Mouse (Mus musculus) embryonic facial prominence, embryonic 10.5 days (tissue): ENCODE data around the gene Pdik1l. TPM values are rescaled to one million over a fixed set of nuclear protein-coding genes. Genes with fewer than 3 reads are reported as not detected.
A peak's percentile ranks its signal among the peaks of the same experiment; 100 is the strongest.
"Not testable (repeated sequence)": the region's sequence is repeated elsewhere in the genome, so short reads cannot be mapped to it uniquely, and the experiment has no call there.

Source experiments
- DNase-seq: peaks from one replicate; pipeline ENCODE4 v3.0.0-alpha.2; 2017; ENCODE audit warnings: low spot score
- H3K27ac ChIP-seq: fragments of 300-500 bp; sonication (generic); replicated peaks from 2 replicates; pipeline ENCODE4 v1.5.1; 2016; ENCODE audit warnings: mild to moderate bottlenecking
- H3K27me3 ChIP-seq: fragments of 300-500 bp; sonication (generic); replicated peaks from 2 replicates; pipeline ENCODE4 v1.6.1; 2016; ENCODE audit warnings: low read depth, mild to moderate bottlenecking; ENCODE audit not compliant: poor library complexity, severe bottlenecking
- H3K36me3 ChIP-seq: fragments of 300-500 bp; sonication (generic); replicated peaks from 2 replicates; pipeline ENCODE4 v1.6.1; 2016; ENCODE audit warnings: mild to moderate bottlenecking, moderate library complexity
- H3K4me1 ChIP-seq: fragments of 300-500 bp; sonication (generic); 2 replicates; pipeline ENCODE4 v1.6.1; 2016
- H3K4me3 ChIP-seq: fragments of 300-500 bp; sonication (generic); 2 replicates; pipeline ENCODE4 v1.5.1; 2016; ENCODE audit warnings: mild to moderate bottlenecking, moderate library complexity
- H3K9me3 ChIP-seq: fragments of 300-500 bp; sonication (generic); 2 replicates; pipeline ENCODE4 v1.6.1; 2016; ENCODE audit warnings: mild to moderate bottlenecking
- WGBS: fragments of 180-500 bp; shearing (Covaris S2); methylation state at CpG from one replicate; pipeline ENCODE4 v1.1.7; 2016; 5-methylcytosine and 5-hydroxymethylcytosine counted together
- polyA plus RNA-seq: library from polyadenylated mRNA; unstranded; fragments of >200 nt; fragmentation: Nextera tagmentation; extraction: Ambion mirVana; gene quantifications from 2 replicates; pipeline ENCODE4 v1.2.1, GENCODE M21; 2016

Pdik1l gene
- polyA plus RNA-seq, 1 experiment from 2014 or later, result 24.3 TPM

DNA sequence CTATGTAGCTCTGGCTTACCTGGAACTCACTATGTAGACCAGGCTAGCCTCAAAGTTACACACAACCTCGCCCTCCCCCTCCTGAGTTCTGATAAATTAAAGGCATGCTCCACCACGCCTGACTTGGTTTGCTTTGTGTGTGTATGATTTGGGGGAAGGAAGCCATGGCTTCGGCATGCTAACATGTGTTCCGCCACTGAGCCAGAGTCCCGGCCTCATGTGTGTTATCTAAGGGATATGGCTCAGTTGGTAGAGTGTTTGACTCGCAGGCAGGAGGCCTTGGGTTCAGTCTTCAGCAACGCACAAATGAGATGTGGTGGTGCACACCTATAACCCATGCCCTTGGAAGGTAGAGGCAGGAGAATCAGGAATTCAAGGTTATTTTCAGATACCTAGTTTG, 15.7 kb downstream of the Pdik1l start:
- H3K4me1 ChIP-seq, result peaks cover 15% of the 10 kb centered on the region
- no peaks in the 10 kb centered on the region for H3K9me3 ChIP-seq
- H3K4me3 ChIP-seq, result no peak overlapping the region
- 85% methylated on average over 7 of the region's 7 CpGs for WGBS
- H3K27ac ChIP-seq, result no peak overlapping the region
- no peaks in the 10 kb centered on the region for H3K27me3 ChIP-seq
- H3K36me3 ChIP-seq, result peaks cover 16% of the 10 kb centered on the region
- DNase-seq, result no peak

- H3K27me3 ChIP-seq, H3K36me3 ChIP-seq, DNase-seq, H3K9me3 ChIP-seq, H3K27ac ChIP-seq, H3K4me3 ChIP-seq: not testable (repeated sequence)
- H3K4me1 ChIP-seq, result peaks cover 21% of the 10 kb centered on the region
Observed at GRCm38 (mm10) chr4:134269622-134270021, 18.1 kb downstream of the Pdik1l start.

- Histone ChIP-seq H3K4me3 (no peak overlapping the region), H3K36me3 (no peaks in the 10 kb centered on the region), H3K4me1 (peaks cover 14% of the 10 kb centered on the region), H3K27ac (no peak overlapping the region), H3K27me3 (no peaks in the 10 kb centered on the region), H3K9me3 (no peaks in the 10 kb centered on the region)
- 89% methylated on average over 19 of the region's 19 CpGs for WGBS
- no peak for DNase-seq
Observed at GRCm38 (mm10) chr4:134268102-134268655, 19.5 kb downstream of the Pdik1l start.

GRCm38 (mm10) chr4:134265860-134266585, 21.7 kb downstream of the Pdik1l start:
- WGBS, result 61% methylated on average over 9 of the region's 9 CpGs
- peaks cover 6% of the 10 kb centered on the region; the same call in 1 of the 2 replicates for H3K4me1 ChIP-seq
- DNase-seq, result no peak

GRCm38 (mm10) chr4:134263191-134263590, 24.5 kb downstream of the Pdik1l start:
- Histone ChIP-seq H3K27me3 (no peaks in the 10 kb centered on the region), H3K9me3 (no peaks in the 10 kb centered on the region), H3K27ac (no peak overlapping the region), H3K36me3 (no peaks in the 10 kb centered on the region), H3K4me1 (peaks cover 11% of the 10 kb centered on the region), H3K4me3 (no peak overlapping the region)
- peak; percentile 74 for DNase-seq
- 46% methylated on average over 6 of the region's 6 CpGs for WGBS

More at GRCm38 (mm10) chr4:134265860-134266585, 21.7 kb downstream of the Pdik1l start:
- Histone ChIP-seq H3K27me3 (no peaks in the 10 kb centered on the region), H3K9me3 (no peaks in the 10 kb centered on the region), H3K27ac (no peak overlapping the region), H3K4me3 (no peak overlapping the region), H3K36me3 (no peaks in the 10 kb centered on the region)

GRCm38 (mm10) chr4:134258354-134258753, 29.3 kb downstream of the Pdik1l start:
- Histone ChIP-seq H3K4me3 (no peak overlapping the region), H3K4me1 (peaks cover 53% of the 10 kb centered on the region), H3K36me3 (no peaks in the 10 kb centered on the region), H3K27ac (no peak overlapping the region), H3K27me3 (peaks cover 31% of the 10 kb centered on the region), H3K9me3 (no peaks in the 10 kb centered on the region)
- DNase-seq, result no peak
- WGBS, result 64% methylated on average over 11 of the region's 11 CpGs

- 9% methylated on average over 11 of the region's 11 CpGs for WGBS
- H3K4me1 ChIP-seq, result peaks cover 62% of the 10 kb centered on the region
- H3K9me3 ChIP-seq, result no peaks in the 10 kb centered on the region
- no peak overlapping the region for H3K4me3 ChIP-seq
- DNase-seq, result no peak
- H3K36me3 ChIP-seq, result no peaks in the 10 kb centered on the region
- peak overlapping the region; percentile 78 for H3K27ac ChIP-seq
- H3K27me3 ChIP-seq, result peaks cover 41% of the 10 kb centered on the region
Observed at GRCm38 (mm10) chr4:134257198-134258009, 30.3 kb downstream of the Pdik1l start.

DNA sequence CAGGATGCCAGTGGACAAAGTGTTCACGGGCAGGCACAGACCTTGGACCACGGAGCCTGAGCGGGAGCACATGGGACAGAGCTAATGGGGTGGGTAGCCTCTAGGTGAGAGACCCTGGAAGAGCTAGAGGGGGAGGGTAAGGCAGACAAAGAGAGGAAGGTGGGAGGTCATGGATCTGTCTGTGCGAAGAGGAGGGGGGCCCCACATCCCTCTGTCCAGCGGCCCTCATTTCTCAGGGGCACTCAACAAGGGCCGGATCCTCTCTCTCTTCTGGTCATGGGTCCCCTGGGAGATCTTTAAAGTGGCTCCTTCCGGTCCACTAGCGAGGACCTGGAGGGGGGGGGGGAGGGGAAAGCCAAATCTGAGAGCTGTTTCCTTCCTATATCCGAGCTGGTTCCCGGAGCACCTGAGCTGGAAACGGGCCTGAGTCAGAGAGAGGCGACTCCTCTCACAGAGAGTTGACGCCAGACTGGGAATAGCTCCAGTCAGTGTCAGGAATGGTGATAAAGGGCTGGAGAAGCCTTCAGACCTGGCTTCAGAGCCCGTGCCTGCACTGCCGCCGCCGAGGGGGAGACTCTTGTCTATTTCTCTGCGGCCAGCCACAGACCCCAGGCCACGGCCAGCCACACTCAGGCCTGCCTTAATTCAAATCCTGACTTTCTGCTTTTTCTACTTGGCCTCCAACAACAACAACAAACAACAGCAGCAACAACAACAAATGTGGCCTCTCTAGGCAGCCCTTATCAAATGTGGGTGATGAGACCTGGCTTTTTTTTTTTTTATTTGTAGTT, 31.1 kb downstream of the Pdik1l start:
- Histone ChIP-seq H3K9me3 (no peaks in the 10 kb centered on the region), H3K27ac (peak overlapping the region; percentile 78), H3K4me3 (peak overlapping the region; percentile 29), H3K4me1 (peaks cover 70% of the 10 kb centered on the region), H3K36me3 (no peaks in the 10 kb centered on the region), H3K27me3 (peaks cover 49% of the 10 kb centered on the region)
- peak; percentile 58 for DNase-seq
- WGBS, result 2% methylated on average over 19 of the region's 19 CpGs

GRCm38 (mm10) chr4:134255854-134256253, 31.8 kb downstream of the Pdik1l start:
- H3K9me3 ChIP-seq, result no peaks in the 10 kb centered on the region
- H3K27me3 ChIP-seq, result peaks cover 56% of the 10 kb centered on the region
- H3K27ac ChIP-seq, result peak overlapping the region; percentile 78
- WGBS, result 18% methylated on average over 4 of the region's 4 CpGs
- H3K36me3 ChIP-seq, result no peaks in the 10 kb centered on the region
- peak overlapping the region; percentile 21; the same call in 1 of the 2 replicates for H3K4me3 ChIP-seq
- peak; percentile 51 for DNase-seq
- peaks cover 78% of the 10 kb centered on the region for H3K4me1 ChIP-seq

- Histone ChIP-seq H3K9me3 (no peaks in the 10 kb centered on the region), H3K4me1 (peaks cover 88% of the 10 kb centered on the region), H3K36me3 (no peaks in the 10 kb centered on the region), H3K27me3 (peaks cover 66% of the 10 kb centered on the region), H3K4me3 (0 out of 2 replicates have a peak overlapping the region, but pooled peaks have one; percentile 25), H3K27ac (peak overlapping the region; percentile 55)
- 16% methylated on average over 3 of the region's 3 CpGs for WGBS
- no peak for DNase-seq
Observed at GRCm38 (mm10) chr4:134254835-134255234, 32.9 kb downstream of the Pdik1l start.

DNA sequence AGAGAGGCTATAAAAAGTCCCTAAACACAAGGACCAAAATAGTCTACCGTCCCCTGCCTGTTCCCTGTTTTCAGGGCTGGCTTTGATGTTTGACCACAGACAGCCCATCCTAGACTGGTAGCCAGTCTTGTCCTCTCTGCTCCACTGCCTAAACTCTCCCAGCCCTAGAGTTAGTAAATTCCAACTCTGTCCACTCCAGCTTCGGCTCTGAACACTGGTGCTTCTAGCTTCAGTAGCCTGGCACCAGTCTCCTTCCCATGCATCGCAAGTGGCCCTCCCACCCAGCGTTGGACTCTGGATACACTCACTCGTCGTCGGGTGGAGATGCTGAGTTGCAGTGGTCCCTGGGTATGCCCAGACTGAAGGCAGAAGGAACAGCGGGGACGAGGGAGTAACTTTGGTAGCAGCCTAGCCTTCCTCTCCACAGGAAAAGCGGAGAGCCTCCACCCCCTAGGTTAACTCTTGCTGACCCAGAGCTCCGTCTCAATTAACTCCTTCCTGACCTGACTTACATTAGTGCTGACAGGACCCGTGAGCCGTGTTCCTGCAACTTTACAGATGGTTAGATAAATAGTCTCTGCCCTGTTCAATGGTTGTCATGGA, 33.9 kb downstream of the Pdik1l start, which contains the start of gene Grrp1:
TSS of gene Grrp1 (minus strand) at position 385 of the 603 bp plus-strand sequence.
- H3K27ac ChIP-seq, result peak within 1 kb of the TSS; percentile 83
- peaks cover 77% of the 10 kb centered on the region for H3K27me3 ChIP-seq
- peak; percentile 68 for DNase-seq
- no peaks in the 10 kb centered on the region for H3K36me3 ChIP-seq
- H3K4me1 ChIP-seq, result peaks cover 98% of the 10 kb centered on the region
- H3K9me3 ChIP-seq, result no peaks in the 10 kb centered on the region
- peak within 1 kb of the TSS; percentile 63 for H3K4me3 ChIP-seq
- under 1% methylated on average over 13 of the region's 13 CpGs for WGBS
